Mouse (Mus musculus) MEL (cell line): ENCODE measurements around the gene Slc2a1. TPM values are rescaled to one million over a fixed set of nuclear protein-coding genes. Genes with fewer than 3 reads are reported as not detected.
A peak's percentile ranks its signal among the peaks of the same experiment; 100 is the strongest.

Experiments used
- DNase-seq: peaks from one replicate; pipeline ENCODE4 v3.0.0; 2011; ENCODE audit warnings: low read depth, low spot score
- H3K27ac ChIP-seq: 2 replicates; pipeline ENCODE4 v1.5.1; 2012; ENCODE audit warnings: low read depth, mild to moderate bottlenecking, control low read depth, low read length, moderate library complexity; ENCODE audit not compliant: control insufficient read depth
- H3K27me3 ChIP-seq, 2 experiments: fragments of 150-350 bp in 1 of 2; sonication (generic) in 1 of 2; 2 replicates each; pipeline ENCODE4 v1.6.1; 2012; ENCODE audit warnings: low read length in 2 of 2, mild to moderate bottlenecking in 2 of 2, improper control_type of control experiment in 1 of 2, moderate library complexity in 1 of 2; ENCODE audit not compliant: insufficient read depth in 2 of 2, control insufficient read depth in 1 of 2
- H3K36me3 ChIP-seq, 2 experiments: 2 replicates each; pipeline ENCODE4 v1.6.1; 2012 to 2014; ENCODE audit warnings: low read length in 2 of 2, improper control_type of control experiment in 1 of 2, inconsistent platforms in 1 of 2, mild to moderate bottlenecking in 1 of 2; ENCODE audit not compliant: insufficient read depth in 2 of 2, control insufficient read depth in 1 of 2
- H3K4me1 ChIP-seq, 2 experiments: fragments of 150-350 bp in 1 of 2; sonication (generic) in 1 of 2; 2 replicates each; pipeline ENCODE4 v1.6.1; 2012; ENCODE audit warnings: low read length in 2 of 2, improper control_type of control experiment in 1 of 2, mild to moderate bottlenecking in 1 of 2; ENCODE audit not compliant: insufficient read depth in 2 of 2, control insufficient read depth in 1 of 2
- H3K4me3 ChIP-seq, 2 experiments: fragments of 150-350 bp in 1 of 2; sonication (generic) in 1 of 2; 2 replicates each; pipeline ENCODE4 v1.5.1; 2012; ENCODE audit warnings: low read depth in 2 of 2, low read length in 2 of 2, mild to moderate bottlenecking in 2 of 2, moderate library complexity in 2 of 2, control low read depth in 1 of 2, improper control_type of control experiment in 1 of 2; ENCODE audit not compliant: control insufficient read depth in 1 of 2, insufficient read depth in 1 of 2
- H3K79me2 ChIP-seq: 2 replicates; pipeline ENCODE4 v1.6.1; 2012; ENCODE audit warnings: mild to moderate bottlenecking, low read length, moderate library complexity; ENCODE audit not compliant: control insufficient read depth, poor library complexity, insufficient read depth
- H3K9ac ChIP-seq: 2 replicates; pipeline ENCODE4 v1.6.1; 2012; ENCODE audit warnings: low read depth, mild to moderate bottlenecking, control low read depth, low read length, moderate library complexity; ENCODE audit not compliant: control insufficient read depth, poor library complexity, severe bottlenecking
- H3K9me3 ChIP-seq: fragments of 150-350 bp; sonication (generic); replicated peaks from 2 replicates; pipeline ENCODE4 v1.6.1; 2012; ENCODE audit warnings: mild to moderate bottlenecking, low read length, improper control_type of control experiment, moderate library complexity; ENCODE audit not compliant: insufficient read depth
- CHD1 ChIP-seq: IDR thresholded peaks from 2 replicates; pipeline ENCODE4 v1.6.1; 2012; ENCODE audit warnings: low read depth, mild to moderate bottlenecking, inconsistent platforms, low read length, improper control_type of control experiment
- CTCF ChIP-seq, 3 experiments: IDR thresholded peaks in 2 of 3; conservative IDR thresholded peaks in 1 of 3; 2 replicates each; pipeline ENCODE4 v1.5.1; 2011 to 2012; ENCODE audit warnings: low read length in 3 of 3, low read depth in 2 of 3, mild to moderate bottlenecking in 2 of 3, improper control_type of control experiment in 1 of 3, inconsistent platforms in 1 of 3, mixed read lengths in 1 of 3, moderate library complexity in 1 of 3; ENCODE audit not compliant: control insufficient read depth in 1 of 3, insufficient read depth in 1 of 3, poor library complexity in 1 of 3, severe bottlenecking in 1 of 3
- E2F4 ChIP-seq: IDR thresholded peaks from 2 replicates; pipeline ENCODE4 v1.6.1; 2011; ENCODE audit warnings: low read depth, low read length, improper control_type of control experiment, borderline replicate concordance
- ELF1 ChIP-seq: IDR thresholded peaks from 2 replicates; pipeline ENCODE4 v1.6.1; 2014; ENCODE audit warnings: low read depth, mild to moderate bottlenecking, inconsistent platforms, low read length, improper control_type of control experiment, moderate library complexity
- EP300 ChIP-seq, 2 experiments: IDR thresholded peaks; 2 replicates each; pipeline ENCODE4 v1.6.1; 2011; ENCODE audit warnings: improper control_type of control experiment in 2 of 2, low read length in 2 of 2, low read depth in 1 of 2, mild to moderate bottlenecking in 1 of 2
- KAT2A ChIP-seq: conservative IDR thresholded peaks from 2 replicates; pipeline ENCODE4 v1.6.1; 2012; ENCODE audit warnings: low read depth, low read length, improper control_type of control experiment, inconsistent platforms
- MAFK ChIP-seq: IDR thresholded peaks from 2 replicates; pipeline ENCODE4 v1.6.1; 2011; ENCODE audit warnings: low read depth, mild to moderate bottlenecking, low read length, improper control_type of control experiment, borderline replicate concordance
- MAZ ChIP-seq: IDR thresholded peaks from 2 replicates; pipeline ENCODE4 v1.6.1; 2012; ENCODE audit warnings: low read depth, mild to moderate bottlenecking, inconsistent platforms, low read length, improper control_type of control experiment
- MEF2A ChIP-seq: IDR thresholded peaks from 2 replicates; pipeline ENCODE4 v1.6.1; 2014; ENCODE audit warnings: low read depth, mild to moderate bottlenecking, inconsistent platforms, low read length, improper control_type of control experiment; ENCODE audit not compliant: poor library complexity, insufficient replicate concordance, severe bottlenecking; ENCODE audit errors: extremely low read depth
- POLR2A ChIP-seq, 2 experiments: IDR thresholded peaks; 2 replicates each; pipeline ENCODE4 v1.6.1; 2011 to 2012; ENCODE audit warnings: low read length in 2 of 2, mild to moderate bottlenecking in 2 of 2, control low read depth in 1 of 2, improper control_type of control experiment in 1 of 2, low read depth in 1 of 2, moderate library complexity in 1 of 2; ENCODE audit not compliant: control insufficient read depth in 1 of 2, insufficient read depth in 1 of 2, poor library complexity in 1 of 2
- POLR2AphosphoS5 ChIP-seq: IDR thresholded peaks from 2 replicates; pipeline ENCODE4 v1.6.1; 2012; ENCODE audit warnings: low read depth, borderline replicate concordance, mild to moderate bottlenecking, inconsistent platforms, low read length, moderate library complexity, mixed read lengths
- RCOR1 ChIP-seq: IDR thresholded peaks from 2 replicates; pipeline ENCODE4 v1.6.1; 2012; ENCODE audit warnings: low read depth, mild to moderate bottlenecking, inconsistent platforms, low read length, improper control_type of control experiment
- TAL1 ChIP-seq: IDR thresholded peaks from 2 replicates; pipeline ENCODE4 v1.6.1; 2012; ENCODE audit warnings: mild to moderate bottlenecking, inconsistent platforms, low read length, moderate library complexity, mixed read lengths
- TCF12 ChIP-seq: IDR thresholded peaks from 2 replicates; pipeline ENCODE4 v1.6.1; 2014; ENCODE audit warnings: low read depth, mild to moderate bottlenecking, inconsistent platforms, low read length, improper control_type of control experiment, moderate library complexity
- UBTF ChIP-seq: IDR thresholded peaks from 2 replicates; pipeline ENCODE4 v1.6.1; 2012; ENCODE audit warnings: low read depth, mild to moderate bottlenecking, inconsistent platforms, low read length, improper control_type of control experiment, moderate library complexity, borderline replicate concordance; ENCODE audit not compliant: insufficient read depth
- USF1 ChIP-seq: IDR thresholded peaks from 2 replicates; pipeline ENCODE4 v1.6.1; 2014; ENCODE audit warnings: low read depth, mild to moderate bottlenecking, inconsistent platforms, low read length, improper control_type of control experiment, moderate library complexity
- USF2 ChIP-seq, 2 experiments: IDR thresholded peaks; 2 replicates each; pipeline ENCODE4 v1.6.1; 2011 to 2012; ENCODE audit warnings: improper control_type of control experiment in 2 of 2, low read length in 2 of 2, borderline replicate concordance in 1 of 2, inconsistent platforms in 1 of 2, low read depth in 1 of 2, mild to moderate bottlenecking in 1 of 2; ENCODE audit not compliant: insufficient read depth in 1 of 2
- ZC3H11A ChIP-seq: IDR thresholded peaks from 2 replicates; pipeline ENCODE4 v1.6.1; 2012; ENCODE audit warnings: low read depth, mild to moderate bottlenecking, inconsistent platforms, low read length, improper control_type of control experiment
- ZNF384 ChIP-seq: IDR thresholded peaks from 2 replicates; pipeline ENCODE4 v1.6.1; 2012; ENCODE audit warnings: low read depth, mild to moderate bottlenecking, inconsistent platforms, low read length, improper control_type of control experiment
- polyA plus RNA-seq, 2 experiments: library from polyadenylated mRNA; stranded (reverse) in 1 of 2; unstranded in 1 of 2; fragments of >175 nt in 1 of 2; fragments of >200 nt in 1 of 2; gene quantifications; 2 replicates each; pipeline versions ENCODE4 v1.2.1 to v1.2.4; 2012; ENCODE audit warnings: low replicate concordance in 2 of 2, low read depth in 1 of 2; ENCODE audit not compliant: insufficient read length in 2 of 2, insufficient read depth in 1 of 2, missing spikeins in 1 of 2
- total RNA-seq: library from RNA; depleted of rRNA; stranded (reverse); fragments of 300-350 nt; gene quantifications from 2 replicates; pipeline ENCODE4 v1.2.3, GENCODE M21; 2012

Slc2a1 gene
- total and polyA plus RNA-seq, 3 experiments = 15.9 to 99.5 TPM; not detected in 1

GRCm38 (mm10) chr4:119173851-119174453, 65.4 kb downstream of the Slc2a1 start, which contains the start of gene Zfp691 (continued):
- TF ChIP-seq POLR2A (IDR thresholded peaks at IDR 0.05; ENCODE audit: control insufficient read depth in 1 of 2, insufficient read depth in 1 of 2, low read depth in 1 of 2, low read length in 2 of 2, poor library complexity in 1 of 2) (peak; percentile 67 to 68; a peak in 3 of 4 replicates), EP300 (IDR thresholded peaks at IDR 0.05; ENCODE audit: low read depth in 1 of 2, low read length in 2 of 2) (no peak), TAL1 (no peak), UBTF (no peak), KAT2A (peak; percentile 96), USF2 (IDR thresholded peaks at IDR 0.05; ENCODE audit: borderline replicate concordance in 1 of 2, insufficient read depth in 1 of 2, low read depth in 1 of 2, low read length in 2 of 2) (no peak), TCF12 (no peak; the same call in 1 of the 2 replicates), POLR2AphosphoS5 (peak; percentile 41; the same call in 1 of the 2 replicates), MAZ (peak; percentile 89; the same call in 1 of the 2 replicates), MAFK (no peak)

- Histone ChIP-seq H3K9ac (no peak overlapping the region), H3K9me3 (no peaks in the 10 kb centered on the region), H3K27me3 (no peaks in the 10 kb centered on the region), H3K27ac (no peak overlapping the region), H3K79me2 (peaks cover 10% of the 10 kb centered on the region), H3K4me1 (peaks cover 2 to 23% of the 10 kb centered on the region in 2 experiments), H3K4me3 (no peak overlapping the region), H3K36me3 (peaks cover 15 to 20% of the 10 kb centered on the region in 2 experiments)
- TF ChIP-seq USF2 (IDR thresholded peaks at IDR 0.05; ENCODE audit: borderline replicate concordance in 1 of 2, insufficient read depth in 1 of 2, low read depth in 1 of 2, low read length in 2 of 2) = no peak
- TF ChIP-seq CTCF (IDR thresholded peaks at IDR 0.05 in 2 of 3, conservative IDR thresholded peaks at IDR 0.05 in 1 of 3; ENCODE audit: control insufficient read depth in 1 of 3, insufficient read depth in 1 of 3, low read depth in 2 of 3, low read length in 3 of 3, poor library complexity in 1 of 3, severe bottlenecking in 1 of 3) = no peak
- TF ChIP-seq ZNF384 = no peak
- no peak for TF ChIP-seq ELF1
- TF ChIP-seq MAFK = no peak
- TF ChIP-seq TCF12 = no peak
- no peak for TF ChIP-seq KAT2A
- TF ChIP-seq ZC3H11A = no peak
- TF ChIP-seq CHD1 = no peak
- no peak for TF ChIP-seq E2F4
- no peak for TF ChIP-seq RCOR1
- no peak for TF ChIP-seq USF1
- TF ChIP-seq UBTF = no peak
- no peak for TF ChIP-seq MEF2A
- no peak for DNase-seq
Measured at GRCm38 (mm10) chr4:119177702-119178101, 69.2 kb downstream of the Slc2a1 start.
